Mouse (Mus musculus) small intestine, adult 2 months (tissue): ENCODE measurements around the gene Fadd.

Experiments used
- CTCF ChIP-seq: fragments of 200-500 bp; IDR thresholded peaks from 2 replicates; pipeline ENCODE4 v1.5.1; 2012; ENCODE audit warnings: low read depth, mild to moderate bottlenecking, control low read depth, inconsistent platforms, low read length, moderate library complexity, mixed read lengths; ENCODE audit not compliant: insufficient replicate concordance, insufficient read length; ENCODE audit errors: extremely low read depth
- POLR2A ChIP-seq: fragments of 200-500 bp; IDR thresholded peaks from 2 replicates; pipeline ENCODE4 v1.6.1; 2012; ENCODE audit warnings: low read depth, mild to moderate bottlenecking, control low read depth, inconsistent platforms, low read length, moderate library complexity

- TF ChIP-seq CTCF (no peak), POLR2A (no peak)
Measured at GRCm38 (mm10) chr7:144611595-144611994, 29.3 kb upstream of the Fadd start.
